Mouse (Mus musculus) embryonic fibroblast, embryonic 13.5 days (primary cell): ENCODE measurements around the gene Tspo2.

Experiments
- CTCF ChIP-seq: IDR thresholded peaks from 2 replicates; pipeline ENCODE4 v1.5.1; 2011; ENCODE audit warnings: mild to moderate bottlenecking, control low read depth, low read length, moderate library complexity, borderline replicate concordance; ENCODE audit not compliant: insufficient read depth
- POLR2A ChIP-seq: IDR thresholded peaks from 2 replicates; pipeline ENCODE4 v1.6.1; 2011; ENCODE audit warnings: low read depth, mild to moderate bottlenecking, control low read depth, low read length, moderate library complexity

GRCm38 (mm10) chr17:48492621-48493020 lies 41.3 kb upstream of the Tspo2 start:
- TF ChIP-seq CTCF (no peak), POLR2A (no peak)
